Mouse (Mus musculus): Measurements from ENCODE around the gene Afg1l. TPM values are rescaled to one million over a fixed set of nuclear protein-coding genes. Genes with fewer than 3 reads are reported as not detected.

Afg1l gene
- total RNA-seq, 2 experiments from 2014 or later = 12.6 to 14.4 TPM

GRCm38 (mm10) chr10:42299967-42300366 lies 178.4 kb downstream of the Afg1l start:
- DNase-seq (ENCODE audit: low spot score in 2 of 2) = no peak

GRCm38 (mm10) chr10:42299426-42299825 lies 178.9 kb downstream of the Afg1l start:
- no peak for DNase-seq (ENCODE audit: low spot score in 2 of 2)

GRCm38 (mm10) chr10:42297954-42298353 lies 180.4 kb downstream of the Afg1l start:
- no peak for DNase-seq (ENCODE audit: low spot score in 2 of 2)

- no peak for DNase-seq (ENCODE audit: low spot score in 2 of 2)
Observed at GRCm38 (mm10) chr10:42297109-42297508, 181.3 kb downstream of the Afg1l start.

GRCm38 (mm10) chr10:42296559-42296958 lies 181.8 kb downstream of the Afg1l start:
- no peak for DNase-seq (ENCODE audit: low spot score in 2 of 2)

- DNase-seq (ENCODE audit: low spot score in 2 of 2) = peak in 1 of 2 experiments; percentile 44
Observed at GRCm38 (mm10) chr10:42295028-42295427, 183.3 kb downstream of the Afg1l start.

GRCm38 (mm10) chr10:42294392-42294791 lies 184.0 kb downstream of the Afg1l start:
- DNase-seq (ENCODE audit: low spot score in 2 of 2) = no peak

GRCm38 (mm10) chr10:42293877-42294276 lies 184.5 kb downstream of the Afg1l start:
- DNase-seq (ENCODE audit: low spot score in 2 of 2) = no peak

GRCm38 (mm10) chr10:42291360-42291759 lies 187.0 kb downstream of the Afg1l start:
- DNase-seq (ENCODE audit: low spot score in 2 of 2) = no peak

- DNase-seq (ENCODE audit: low spot score in 2 of 2) = no peak
Observed at GRCm38 (mm10) chr10:42287666-42288065, 190.7 kb downstream of the Afg1l start.

GRCm38 (mm10) chr10:42278307-42278850 lies 200.0 kb downstream of the Afg1l start:
- DNase-seq (ENCODE audit: low spot score in 2 of 2) = no peak

GRCm38 (mm10) chr10:42277476-42278306 lies 200.7 kb downstream of the Afg1l start:
- DNase-seq (ENCODE audit: low spot score in 2 of 2) = peak; percentile 99

- peak; percentile 84 to 93 for DNase-seq (ENCODE audit: low spot score in 2 of 2)
Observed at GRCm38 (mm10) chr10:42276507-42277345, 201.6 kb downstream of the Afg1l start, which contains the start of gene Foxo3. Gene Foxo3, minus strand, starts transcription at chr10:42276755.

- DNase-seq (ENCODE audit: low spot score in 2 of 2) = no peak
Observed at GRCm38 (mm10) chr10:42275871-42276501, 202.4 kb downstream of the Afg1l start.

GRCm38 (mm10) chr10:42275401-42275870 lies 202.9 kb downstream of the Afg1l start:
- DNase-seq (ENCODE audit: low spot score in 2 of 2) = peak; percentile 18 to 45

GRCm38 (mm10) chr10:42274712-42275400 lies 203.5 kb downstream of the Afg1l start:
- peak in 1 of 2 experiments; percentile 23 for DNase-seq (ENCODE audit: low spot score in 2 of 2)

- DNase-seq (ENCODE audit: low spot score in 2 of 2) = peak in 1 of 2 experiments; percentile 47
Observed at GRCm38 (mm10) chr10:42273760-42274691, 204.3 kb downstream of the Afg1l start.

GRCm38 (mm10) chr10:42273403-42273759 lies 205.0 kb downstream of the Afg1l start:
- DNase-seq (ENCODE audit: low spot score in 2 of 2) = no peak

- DNase-seq (ENCODE audit: low spot score in 2 of 2) = no peak
Observed at GRCm38 (mm10) chr10:42271454-42272230, 206.7 kb downstream of the Afg1l start.
